9 mouse cellular contexts compared by ENCODE assay signal in genomic region chr19:4041500-4041899, GRCm38 (mm10). TPM values are rescaled to one million over a fixed set of nuclear protein-coding genes. Genes with fewer than 3 reads are reported as not detected.
"Had no signal": no experiment of that assay in that cellular context is flagged by ENCODE, and none has a peak within 500 bp of the region (broad histone marks: within the 10 kb centered on the region; RNA-seq: fewer than 3 reads in every experiment).

No protein-coding gene starts in this region.

RNA-seq across cellular contexts. Expression of gene Gstp2, which starts 4.3 kb away (rescaled TPM):
- polyA plus RNA-seq: macrophage; neural tube, embryonic 14.5 days had no signal

RNA-seq across cellular contexts. Expression of gene Gstp3, which starts 17.9 kb away (rescaled TPM):
- polyA plus RNA-seq: macrophage; midbrain, embryonic 11.5 days; midbrain, embryonic 13.5 days; midbrain, embryonic 15.5 days; midbrain, postnatal 0 days; neural tube, embryonic 12.5 days; neural tube, embryonic 14.5 days; stomach, embryonic 14.5 days; testis, adult 2 months had no signal

RNA-seq across cellular contexts. Expression of gene Doc2g, which starts 38.4 kb away (rescaled TPM):
- polyA plus RNA-seq: macrophage had no signal
